Mouse (Mus musculus): ENCODE results near the gene Hcrtr2.

DNA sequence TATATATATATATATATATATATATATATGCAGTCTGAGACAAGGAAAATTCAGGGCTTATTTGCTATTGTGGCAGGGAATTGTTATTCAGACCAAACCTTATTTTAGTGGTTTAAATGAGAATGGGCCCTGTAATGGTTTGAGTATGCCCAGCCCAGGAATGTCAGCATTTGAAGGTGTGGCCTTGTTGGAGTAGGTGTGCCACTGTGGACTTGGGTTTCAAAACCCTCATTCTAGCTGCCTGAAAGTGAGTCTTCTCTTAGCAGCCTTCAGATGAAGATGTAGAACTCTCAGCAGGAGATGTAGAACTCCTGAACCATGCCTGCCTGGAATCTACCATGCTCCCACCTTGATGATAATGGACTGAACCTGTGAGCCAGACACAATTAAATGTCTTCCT is 9.7 kb downstream of the Hcrtr2 start:
- TF ChIP-seq CTCF (IDR thresholded peaks at IDR 0.05 in 2 of 3, conservative IDR thresholded peaks at IDR 0.05 in 1 of 3; ENCODE audit: control insufficient read depth in 1 of 3, insufficient read depth in 1 of 3, low read depth in 2 of 3, low read length in 3 of 3, poor library complexity in 1 of 3, severe bottlenecking in 1 of 3) (no peak), MYC (IDR thresholded peaks at IDR 0.05; ENCODE audit: low read depth, low read length) (no peak), KAT2A (conservative IDR thresholded peaks at IDR 0.05; ENCODE audit: low read depth, low read length) (no peak), MEF2A (IDR thresholded peaks at IDR 0.05; ENCODE audit: extremely low read depth, insufficient replicate concordance, low read depth, low read length, poor library complexity, severe bottlenecking) (no peak), POLR2A (IDR thresholded peaks at IDR 0.05; ENCODE audit: control insufficient read depth in 1 of 2, insufficient read depth in 1 of 2, low read depth in 1 of 2, low read length in 2 of 2, poor library complexity in 1 of 2) (no peak), POLR2AphosphoS5 (IDR thresholded peaks at IDR 0.05; ENCODE audit: borderline replicate concordance, low read depth, low read length) (no peak), ETS1 (IDR thresholded peaks at IDR 0.05; ENCODE audit: low read depth, low read length) (no peak), CHD1 (IDR thresholded peaks at IDR 0.05; ENCODE audit: low read depth, low read length) (no peak), GATA1 (IDR thresholded peaks at IDR 0.05; ENCODE audit: low read depth, low read length) (no peak), UBTF (IDR thresholded peaks at IDR 0.05; ENCODE audit: borderline replicate concordance, insufficient read depth, low read depth, low read length) (no peak), NELFE (IDR thresholded peaks at IDR 0.05; ENCODE audit: low read depth, low read length) (no peak)
